In genomic region chr19:3742716-3743115, GRCm38 (mm10) we compare ENCODE assay signal across 9 mouse cellular contexts. TPM values are rescaled to one million over a fixed set of nuclear protein-coding genes. Genes with fewer than 3 reads are reported as not detected.
A peak's percentile ranks its signal among the peaks of the same experiment; 100 is the strongest.
DNase-seq lines count a peak whose midpoint lies in the region; ATAC-seq and TF ChIP-seq lines count a peak whose summit lies in the region.
"Had no signal": no experiment of that assay in that cellular context is flagged by ENCODE, and none has a peak within 500 bp of the region (broad histone marks: within the 10 kb centered on the region; RNA-seq: fewer than 3 reads in every experiment).

No protein-coding gene starts in this region.

- peak; percentile 11 for DNase-seq in lung, embryonic 14.5 days
- no peak for DNase-seq in lung, postnatal 25 days (ENCODE audit: low spot score)
- DNase-seq in embryonic facial prominence, embryonic 10.5 days (ENCODE audit: low spot score): no peak
- DNase-seq in hindbrain, embryonic 14.5 days (ENCODE audit: low spot score): peak; percentile 34
- no peak for DNase-seq in adrenal gland, postnatal 36 days
- DNase-seq in left cerebral cortex, adult 18-20 months (ENCODE audit: low spot score in 2 of 2): no peak
- DNase-seq: kidney, postnatal 25 days; lung, postnatal 36 days had no signal

- H3K4me2 ChIP-seq in lung, embryonic 14.5 days: no peak overlapping the region
- peak overlapping the region; percentile 77 for H3K4me2 ChIP-seq in hindbrain, embryonic 14.5 days (replicated peaks)
- H3K4me2 ChIP-seq in neural tube, embryonic 13.5 days: peak overlapping the region; percentile 63

- 0 out of 2 replicates have a peak overlapping the region, but pooled peaks have one; percentile 16 for H3K27ac ChIP-seq in lung, embryonic 14.5 days (ENCODE audit: low read depth)
- peak overlapping the region; percentile 31; the same call in 1 of the 2 replicates for H3K27ac ChIP-seq in embryonic facial prominence, embryonic 10.5 days (replicated peaks)
- peak overlapping the region; percentile 99 for H3K27ac ChIP-seq in hindbrain, embryonic 14.5 days
- peak overlapping the region; percentile 79 for H3K27ac ChIP-seq in neural tube, embryonic 13.5 days (replicated peaks)

- ATAC-seq in lung, embryonic 14.5 days (ENCODE audit: insufficient read depth): peak; percentile 4; the same call in 1 of the 2 replicates
- ATAC-seq in hindbrain, embryonic 14.5 days (ENCODE audit: low FRiP score): peak; percentile 27; the same call in 1 of the 2 replicates
- peak; percentile 55; the same call in 1 of the 2 replicates for ATAC-seq in neural tube, embryonic 13.5 days (ENCODE audit: low read depth)

- H3K9ac ChIP-seq in lung, embryonic 14.5 days: no peak overlapping the region
- peak overlapping the region; percentile 2; the same call in 1 of the 2 replicates for H3K9ac ChIP-seq in hindbrain, embryonic 14.5 days
- H3K9ac ChIP-seq in neural tube, embryonic 13.5 days: 0 out of 2 replicates have a peak overlapping the region, but pooled peaks have one; percentile 2

- no peaks in the 10 kb centered on the region for H3K9me3 ChIP-seq in lung, embryonic 14.5 days (ENCODE audit: low read depth, low read length)
- H3K9me3 ChIP-seq in embryonic facial prominence, embryonic 10.5 days: peaks cover 7% of the 10 kb centered on the region; the same call in 1 of the 2 replicates
- no peaks in the 10 kb centered on the region for H3K9me3 ChIP-seq in hindbrain, embryonic 14.5 days (ENCODE audit: control insufficient read depth, low read length)
- no peaks in the 10 kb centered on the region for H3K9me3 ChIP-seq in neural tube, embryonic 13.5 days

- no peak overlapping the region for H3K4me3 ChIP-seq in lung, embryonic 14.5 days (ENCODE audit: low read depth, low read length)
- H3K4me3 ChIP-seq in embryonic facial prominence, embryonic 10.5 days: no peak overlapping the region
- H3K4me3 ChIP-seq in hindbrain, embryonic 14.5 days (replicated peaks; ENCODE audit: low read length): no peak overlapping the region
- peak overlapping the region; percentile 11; the same call in 1 of the 2 replicates for H3K4me3 ChIP-seq in neural tube, embryonic 13.5 days

- 24% methylated on average over 4 of the region's 4 CpGs for WGBS in lung, embryonic 14.5 days
- WGBS in embryonic facial prominence, embryonic 10.5 days: 51% methylated on average over 4 of the region's 4 CpGs
- WGBS in hindbrain, embryonic 14.5 days: 30% methylated on average over 4 of the region's 4 CpGs
- WGBS in neural tube, embryonic 13.5 days: 47% methylated on average over 4 of the region's 4 CpGs

- no peak for TF ChIP-seq CTCF in lung, embryonic 14.5 days (IDR thresholded peaks at IDR 0.05; ENCODE audit: low read depth)

- no peaks in the 10 kb centered on the region for H3K27me3 ChIP-seq in lung, embryonic 14.5 days (ENCODE audit: insufficient read depth, low read length)
- no peaks in the 10 kb centered on the region for H3K27me3 ChIP-seq in embryonic facial prominence, embryonic 10.5 days (replicated peaks; ENCODE audit: low read depth, poor library complexity, severe bottlenecking)
- no peaks in the 10 kb centered on the region for H3K27me3 ChIP-seq in hindbrain, embryonic 14.5 days (ENCODE audit: control insufficient read depth, insufficient read depth, low read length)
- H3K27me3 ChIP-seq in neural tube, embryonic 13.5 days: no peaks in the 10 kb centered on the region

- H3K4me1 ChIP-seq in lung, embryonic 14.5 days (ENCODE audit: insufficient read depth): no peaks in the 10 kb centered on the region
- peaks cover 16% of the 10 kb centered on the region for H3K4me1 ChIP-seq in embryonic facial prominence, embryonic 10.5 days
- H3K4me1 ChIP-seq in hindbrain, embryonic 14.5 days (replicated peaks; ENCODE audit: control insufficient read depth, insufficient read depth, low read length): peaks cover 9% of the 10 kb centered on the region; the same call in 1 of the 2 replicates
- peaks cover 14% of the 10 kb centered on the region for H3K4me1 ChIP-seq in neural tube, embryonic 13.5 days (replicated peaks)

- no peaks in the 10 kb centered on the region for H3K36me3 ChIP-seq in lung, embryonic 14.5 days (ENCODE audit: insufficient read depth)
- no peaks in the 10 kb centered on the region for H3K36me3 ChIP-seq in embryonic facial prominence, embryonic 10.5 days (replicated peaks)
- H3K36me3 ChIP-seq in hindbrain, embryonic 14.5 days (replicated peaks; ENCODE audit: control insufficient read depth, insufficient read depth): no peaks in the 10 kb centered on the region
- no peaks in the 10 kb centered on the region for H3K36me3 ChIP-seq in neural tube, embryonic 13.5 days

RNA-seq across cellular contexts. Expression of gene Kmt5b, which starts 24.5 kb away (rescaled TPM):
- 33.3 and 34.3 TPM in 2 replicates for polyA plus RNA-seq in lung, embryonic 14.5 days (2014; fragmentation: Nextera tagmentation; extraction: Ambion mirVana)
- polyA plus RNA-seq in embryonic facial prominence, embryonic 10.5 days (2016; fragmentation: Nextera tagmentation; extraction: Ambion mirVana): 29.4 and 31.2 TPM in 2 replicates
- polyA plus RNA-seq in hindbrain, embryonic 14.5 days (2014; fragmentation: Nextera tagmentation; extraction: Ambion mirVana): 56.9 and 57.9 TPM in 2 replicates
- 43.7 and 45.7 TPM in 2 replicates for polyA plus RNA-seq in neural tube, embryonic 13.5 days (2015; fragmentation: Nextera tagmentation; extraction: Ambion mirVana)
- total RNA-seq in adrenal gland, postnatal 36 days (2021): 10 to 100 TPM; 50.7 to 52.5 TPM
- total RNA-seq in left cerebral cortex, adult 18-20 months (2021): 10 to 100 TPM; 48.8 to 49.8 TPM

RNA-seq across cellular contexts. Expression of gene 1810055G02Rik, which starts 34.6 kb away (rescaled TPM):
- polyA plus RNA-seq in lung, embryonic 14.5 days (2014; fragmentation: Nextera tagmentation; extraction: Ambion mirVana): 40.3 and 40.9 TPM in 2 replicates
- 46.4 and 46.5 TPM in 2 replicates for polyA plus RNA-seq in embryonic facial prominence, embryonic 10.5 days (2016; fragmentation: Nextera tagmentation; extraction: Ambion mirVana)
- 34.0 and 38.1 TPM in 2 replicates for polyA plus RNA-seq in hindbrain, embryonic 14.5 days (2014; fragmentation: Nextera tagmentation; extraction: Ambion mirVana)
- 38.5 and 42.5 TPM in 2 replicates for polyA plus RNA-seq in neural tube, embryonic 13.5 days (2015; fragmentation: Nextera tagmentation; extraction: Ambion mirVana)
- 10 to 100 TPM; 28.1 to 43.2 TPM for total RNA-seq in adrenal gland, postnatal 36 days (2021)
- total RNA-seq in left cerebral cortex, adult 18-20 months (2021): 10 to 100 TPM; 31.7 to 32.1 TPM

RNA-seq across cellular contexts. Expression of gene Lrp5, which starts 56.4 kb away (rescaled TPM):
- polyA plus RNA-seq in lung, embryonic 14.5 days (2014; fragmentation: Nextera tagmentation; extraction: Ambion mirVana): 9.3 and 11.4 TPM in 2 replicates
- polyA plus RNA-seq in embryonic facial prominence, embryonic 10.5 days (2016; fragmentation: Nextera tagmentation; extraction: Ambion mirVana): 5.5 and 5.6 TPM in 2 replicates
- polyA plus RNA-seq in hindbrain, embryonic 14.5 days (2014; fragmentation: Nextera tagmentation; extraction: Ambion mirVana): 1.4 and 1.8 TPM in 2 replicates
- 1.6 and 1.9 TPM in 2 replicates for polyA plus RNA-seq in neural tube, embryonic 13.5 days (2015; fragmentation: Nextera tagmentation; extraction: Ambion mirVana)
- 100 to 1,000 TPM in 1 of 2 experiments, 10 to 100 TPM in 1; 95.6 to 154 TPM for total RNA-seq in adrenal gland, postnatal 36 days (2021)
- 1 to 10 TPM; 7.3 to 8.3 TPM for total RNA-seq in left cerebral cortex, adult 18-20 months (2021)

Comparison
In these comparisons a context has a peak if more than half of its experiments do, and no peak if none do; other contexts are left out.
1. DNase-seq: peak in lung, embryonic 14.5 days (single experiment) and hindbrain, embryonic 14.5 days (single experiment); none in lung, postnatal 25 days (single experiment), embryonic facial prominence, embryonic 10.5 days (single experiment), adrenal gland, postnatal 36 days (0 of 2) and left cerebral cortex, adult 18-20 months (0 of 2).
2. ATAC-seq: peak in every context shown above with its lines; median percentile 55 in neural tube, embryonic 13.5 days; 27 in hindbrain, embryonic 14.5 days; 4 in lung, embryonic 14.5 days.
3. H3K27ac ChIP-seq: peak in every context shown above with its lines; median percentile 99 in hindbrain, embryonic 14.5 days; 79 in neural tube, embryonic 13.5 days; 31 in embryonic facial prominence, embryonic 10.5 days; 16 in lung, embryonic 14.5 days.